Mouse (Mus musculus): ENCODE measurements around the gene BC049715.
"Not testable (repeated sequence)": the region's sequence is repeated elsewhere in the genome, so short reads cannot be mapped to it uniquely, and the experiment has no call there.

BC049715 gene

GRCm38 (mm10) chr6:136848971-136849370 is 21.5 kb downstream of the BC049715 start:
- no peak for DNase-seq (ENCODE audit: low read depth in 1 of 2, low spot score in 2 of 2)

GRCm38 (mm10) chr6:136850267-136850666 is 22.8 kb downstream of the BC049715 start:
- no peak for DNase-seq (ENCODE audit: low read depth in 1 of 2, low spot score in 2 of 2)

GRCm38 (mm10) chr6:136852348-136852747 is 24.9 kb downstream of the BC049715 start:
- DNase-seq (ENCODE audit: low read depth in 1 of 2, low spot score in 2 of 2) = no peak

DNA sequence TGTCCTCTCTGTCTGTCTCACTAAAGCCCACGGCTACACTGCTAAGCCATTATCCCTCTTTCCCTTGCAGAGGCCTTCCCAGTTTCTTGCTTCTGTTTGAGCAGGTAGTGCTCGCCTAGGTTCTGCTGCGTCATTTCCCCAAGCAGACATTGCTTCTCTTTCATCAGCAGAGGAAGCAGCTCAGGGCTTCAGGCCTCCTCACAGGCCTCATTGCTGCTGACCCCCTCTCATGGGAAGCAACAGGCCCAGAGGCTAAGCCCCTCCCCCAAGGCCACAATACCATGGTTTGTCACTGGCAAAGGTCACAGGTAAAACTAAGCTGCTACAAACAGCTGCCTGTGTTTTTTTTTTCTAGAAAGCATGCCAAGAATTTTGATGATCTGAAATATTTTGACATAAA is 25.3 kb downstream of the BC049715 start:
- no peak for DNase-seq (ENCODE audit: low read depth in 1 of 2, low spot score in 2 of 2)

- no peak for DNase-seq (ENCODE audit: low read depth in 1 of 2, low spot score in 2 of 2)
These were observed 26.9 kb downstream of the BC049715 start for GRCm38 (mm10) chr6:136854361-136854781.

DNA sequence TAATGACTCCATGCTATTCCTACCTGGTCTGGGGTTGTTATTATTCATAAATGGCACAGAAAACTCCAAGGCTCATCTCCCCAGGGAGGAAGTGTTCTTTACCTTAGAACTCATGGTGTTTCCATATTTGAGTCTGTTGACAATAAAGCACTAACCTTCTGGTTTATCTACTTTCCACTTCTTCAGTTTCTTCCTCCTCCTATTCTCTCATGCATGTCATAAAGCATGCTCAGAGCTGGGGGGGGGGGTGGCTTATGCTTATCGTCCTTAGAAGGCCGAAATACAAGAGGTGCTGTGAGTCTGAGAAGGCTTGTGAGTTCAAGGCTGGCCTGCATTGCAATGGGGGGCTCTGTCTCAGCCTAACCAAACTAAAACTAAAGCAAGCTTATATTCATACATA is 27.8 kb downstream of the BC049715 start:
- DNase-seq (ENCODE audit: low read depth in 1 of 2, low spot score in 2 of 2) = no peak

DNA sequence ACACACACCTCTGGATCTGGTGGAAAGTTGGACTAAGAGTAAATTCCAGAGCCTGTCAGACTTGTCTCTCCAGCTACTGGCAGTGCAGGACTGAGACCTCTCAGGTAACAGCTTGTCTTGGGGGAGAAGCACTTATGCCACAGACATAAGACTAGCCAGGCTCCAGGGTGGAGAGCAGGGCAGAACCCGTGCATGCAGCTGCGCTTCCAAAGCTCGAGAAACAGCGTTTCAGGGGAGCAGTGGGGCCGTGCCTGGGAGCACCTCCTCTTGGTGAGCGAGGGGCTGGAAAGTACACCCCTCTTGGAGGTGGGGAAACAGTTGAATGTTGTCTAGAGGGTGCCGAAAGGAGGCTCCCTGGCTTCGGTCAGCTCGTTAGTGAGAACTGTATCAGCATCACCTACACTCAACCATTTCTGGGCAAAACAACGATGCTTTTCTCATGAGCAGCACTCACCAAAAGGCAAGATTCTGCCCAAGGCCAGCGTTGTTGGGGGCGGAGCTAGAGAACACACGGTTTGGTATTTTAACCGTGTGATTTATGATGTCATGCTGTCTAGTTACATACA is 28.7 kb downstream of the BC049715 start:
- no peak for DNase-seq (ENCODE audit: low read depth in 1 of 2, low spot score in 2 of 2)

DNA sequence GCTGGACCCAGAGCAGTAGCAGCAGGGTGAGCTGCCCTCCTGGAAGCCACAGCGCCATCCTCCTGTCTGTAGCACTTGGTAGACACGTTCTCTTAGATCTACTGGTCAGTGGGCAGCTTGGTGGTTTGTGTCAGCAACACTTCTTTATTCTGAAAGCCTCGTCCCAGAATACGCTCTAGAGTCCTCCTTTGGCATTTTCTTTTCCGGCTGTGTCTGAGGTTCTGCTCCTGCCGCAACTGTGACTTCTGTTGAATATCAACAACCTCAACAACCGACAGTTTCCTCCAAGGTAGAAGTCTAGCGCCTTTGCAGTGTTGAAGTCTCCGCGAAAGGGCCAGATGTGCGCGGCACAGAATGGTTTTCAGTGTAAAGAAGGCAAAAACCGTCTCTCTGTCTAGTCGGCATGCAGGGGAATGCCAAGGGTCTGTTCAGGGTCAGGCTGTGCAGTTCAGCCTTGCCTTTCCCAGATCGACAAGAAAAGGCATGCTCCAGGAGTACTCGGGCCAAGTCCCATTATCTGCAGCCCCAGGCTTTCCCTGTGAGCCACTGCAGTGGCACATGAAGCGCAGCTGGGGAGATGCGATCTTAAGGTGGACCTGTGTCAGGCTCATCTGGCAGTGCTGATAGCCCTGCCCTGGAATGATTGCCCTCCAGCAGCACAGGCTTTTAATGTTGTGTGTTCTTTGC is 29.9 kb downstream of the BC049715 start, which contains the start of gene Art4:
Gene Art4, minus strand, starts transcription at position 548 of the 687 bp plus-strand sequence.
- DNase-seq (ENCODE audit: low read depth in 1 of 2, low spot score in 2 of 2) = no peak

- no peak for DNase-seq (ENCODE audit: low read depth in 1 of 2, low spot score in 2 of 2)
These were observed 30.4 kb downstream of the BC049715 start for GRCm38 (mm10) chr6:136857873-136858260.

- no peak for DNase-seq (ENCODE audit: low read depth in 1 of 2, low spot score in 2 of 2)
These were observed 31.0 kb downstream of the BC049715 start for GRCm38 (mm10) chr6:136858420-136858819.

DNA sequence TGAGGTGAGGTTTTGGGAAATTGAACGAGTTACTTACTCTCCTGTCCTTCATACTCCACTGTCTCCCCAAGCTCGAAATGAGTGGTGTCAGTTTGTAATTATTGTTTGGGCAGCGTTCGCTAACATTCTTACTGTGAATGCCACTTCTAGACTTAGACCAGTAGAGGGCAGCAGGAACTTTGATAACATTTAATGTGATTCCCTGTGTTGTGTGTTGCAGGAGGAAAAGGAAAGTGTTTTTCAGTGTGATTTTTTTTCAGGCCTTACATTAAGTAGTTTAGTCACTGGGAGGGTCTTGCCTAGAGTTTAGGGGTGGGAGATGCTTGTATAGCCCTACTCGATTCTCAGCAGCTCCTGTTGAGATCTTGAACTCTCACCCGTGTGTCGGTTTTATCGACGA is 33.6 kb downstream of the BC049715 start:
- no peak for DNase-seq (ENCODE audit: low read depth in 1 of 2, low spot score in 2 of 2)

DNA sequence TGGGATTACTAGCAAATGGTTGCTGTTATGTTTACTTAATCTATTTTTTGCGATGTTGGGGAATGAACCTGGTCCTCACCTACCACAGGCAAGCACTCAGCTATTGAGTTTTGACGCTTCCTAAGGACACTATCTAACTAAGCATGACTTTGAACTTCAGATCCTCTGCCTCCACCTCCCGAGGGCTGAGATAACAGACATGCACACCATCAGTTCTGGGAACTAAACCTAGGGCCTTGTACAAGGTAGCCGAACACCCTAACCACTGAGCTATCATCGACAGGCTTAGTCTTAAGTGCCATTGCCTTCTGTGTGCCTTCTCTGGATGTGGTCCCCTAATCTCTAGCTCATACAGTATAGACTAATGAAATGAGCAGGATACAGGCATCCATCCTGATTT is 37.9 kb downstream of the BC049715 start:
- no peak for DNase-seq (ENCODE audit: low read depth in 1 of 2, low spot score in 2 of 2)

DNA sequence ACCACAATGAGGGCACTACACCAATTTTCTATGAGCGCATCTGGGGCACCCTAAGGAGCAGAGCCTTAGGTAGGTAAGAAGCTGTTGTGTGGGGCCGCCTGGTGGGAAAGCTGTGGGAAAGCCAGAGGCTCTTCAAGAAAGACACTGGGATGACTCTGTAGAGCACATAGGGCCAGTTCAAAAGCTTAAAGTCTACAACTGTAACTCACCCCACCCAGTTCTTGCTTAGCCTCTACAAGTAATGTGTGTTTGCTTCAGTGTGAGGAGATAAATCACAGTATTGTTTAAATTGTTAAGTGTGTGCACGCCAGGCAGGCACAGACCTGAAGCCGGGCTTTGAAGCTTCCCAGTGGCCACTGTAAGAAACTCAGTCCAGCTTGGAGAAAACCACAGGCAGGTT is 38.7 kb downstream of the BC049715 start:
- DNase-seq (ENCODE audit: low read depth in 1 of 2, low spot score in 2 of 2) = no peak

GRCm38 (mm10) chr6:136868921-136869320 is 41.5 kb downstream of the BC049715 start:
- DNase-seq (ENCODE audit: low read depth in 1 of 2, low spot score in 2 of 2) = no peak

DNA sequence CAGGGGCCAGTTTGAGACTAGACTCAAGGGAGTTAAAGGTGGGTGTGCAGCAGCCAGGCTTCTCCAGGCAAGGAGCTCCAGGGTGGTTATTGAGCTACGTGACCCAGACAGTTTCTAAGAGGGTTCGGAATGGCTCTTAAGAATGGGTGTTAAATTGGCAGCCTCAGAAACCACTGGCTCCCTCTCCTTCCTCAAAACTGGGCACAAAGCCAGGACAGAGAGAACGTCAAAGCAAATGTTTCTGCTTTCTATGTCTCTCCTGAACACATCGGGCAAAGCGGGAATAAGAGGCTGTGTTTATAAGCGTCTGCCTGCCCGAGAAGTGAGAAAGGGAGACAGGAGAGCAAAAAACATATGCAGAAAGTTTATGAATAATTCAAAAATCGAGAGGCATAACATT is 47.2 kb downstream of the BC049715 start:
- no peak for DNase-seq (ENCODE audit: low read depth in 1 of 2, low spot score in 2 of 2)

- no peak for DNase-seq (ENCODE audit: low read depth in 1 of 2, low spot score in 2 of 2)
These were observed 48.2 kb downstream of the BC049715 start, which contains the start of gene Mgp for GRCm38 (mm10) chr6:136875670-136876069. Gene Mgp, minus strand, starts transcription at chr6:136875823.

- DNase-seq (ENCODE audit: low read depth in 1 of 2, low spot score in 2 of 2) = no peak
These were observed 54.3 kb downstream of the BC049715 start for GRCm38 (mm10) chr6:136881678-136882077.

- DNase-seq (ENCODE audit: low read depth in 1 of 2, low spot score in 2 of 2) = no peak
These were observed 56.0 kb downstream of the BC049715 start for GRCm38 (mm10) chr6:136883431-136883915.

GRCm38 (mm10) chr6:136883961-136884360 is 56.5 kb downstream of the BC049715 start:
- no peak for DNase-seq (ENCODE audit: low read depth in 1 of 2, low spot score in 2 of 2)

GRCm38 (mm10) chr6:136884766-136885165 is 57.3 kb downstream of the BC049715 start:
- DNase-seq (ENCODE audit: low read depth in 1 of 2, low spot score in 2 of 2) = not testable (repeated sequence)

GRCm38 (mm10) chr6:136887854-136888253 is 60.4 kb downstream of the BC049715 start:
- no peak for DNase-seq (ENCODE audit: low read depth in 1 of 2, low spot score in 2 of 2)

DNA sequence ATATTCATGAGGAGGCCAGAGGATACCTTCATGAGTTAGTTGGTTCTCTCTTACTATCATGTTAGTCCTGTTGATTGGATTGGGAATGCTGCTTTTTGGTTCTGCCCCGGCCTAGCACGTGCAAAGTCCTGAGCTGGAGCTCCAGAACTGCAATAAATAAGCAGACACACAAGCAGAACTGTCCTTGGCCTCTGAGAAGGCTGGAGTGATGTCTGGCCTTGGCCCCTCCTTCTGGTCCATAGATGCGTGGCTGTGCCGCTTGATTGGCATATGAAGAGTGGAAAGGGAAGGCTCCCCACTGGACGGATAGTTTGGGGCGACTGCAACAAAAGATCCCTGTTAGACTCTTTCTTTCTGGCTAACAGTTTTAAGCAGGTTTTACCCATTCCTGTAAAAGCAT is 61.6 kb downstream of the BC049715 start:
- DNase-seq (ENCODE audit: low read depth in 1 of 2, low spot score in 2 of 2) = no peak

GRCm38 (mm10) chr6:136889554-136889953 is 62.1 kb downstream of the BC049715 start:
- DNase-seq (ENCODE audit: low read depth in 1 of 2, low spot score in 2 of 2) = no peak

Measured in monocyte, adult 2 months (primary cell).